Mouse (Mus musculus) kidney, adult 18-20 months (tissue): ENCODE measurements around the gene Lifr.

ENCODE experiments used
- DNase-seq: peaks from one replicate; pipeline ENCODE4 v3.0.0; 2021

Gene Lifr

DNA sequence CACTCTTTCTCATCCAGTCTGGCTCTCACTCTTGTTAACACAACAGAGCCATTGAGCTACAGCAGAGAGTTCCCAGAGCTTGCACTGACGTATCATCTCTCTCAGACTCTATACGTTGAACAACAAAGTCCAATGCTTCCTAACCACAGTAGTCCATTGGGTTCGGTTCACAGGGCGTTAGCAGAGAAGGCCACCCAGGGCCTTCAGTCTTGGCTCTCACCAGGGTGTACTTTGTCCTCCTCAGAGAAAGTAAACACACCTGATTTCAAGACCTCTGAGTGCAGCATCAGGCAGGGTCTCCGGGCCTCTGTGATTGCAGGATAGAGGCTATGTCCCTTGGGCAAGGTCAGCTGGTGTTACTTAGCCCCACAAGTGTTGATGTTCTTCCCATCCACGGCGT, 116.9 kb downstream of the Lifr start:
- DNase-seq: no peak

DNA sequence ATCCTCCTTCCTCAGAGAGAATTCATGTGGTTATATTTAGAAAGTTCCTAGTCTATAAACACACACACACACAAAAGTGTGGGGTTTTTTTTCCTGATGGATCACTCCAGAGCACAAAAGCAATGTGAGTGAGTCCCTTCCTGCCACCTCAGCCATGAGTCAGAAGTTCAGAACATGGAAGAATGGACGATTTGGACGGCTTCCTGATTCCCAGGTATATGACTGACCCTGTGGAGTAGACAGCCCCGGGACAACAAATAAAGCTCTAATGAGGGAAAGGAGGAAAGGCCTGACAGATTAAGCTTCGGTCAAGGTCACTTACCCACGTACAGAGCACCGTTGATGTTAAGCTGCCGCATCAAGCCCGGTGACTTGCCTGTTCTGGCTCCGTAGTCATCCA, 117.8 kb downstream of the Lifr start:
- no peak for DNase-seq

DNA sequence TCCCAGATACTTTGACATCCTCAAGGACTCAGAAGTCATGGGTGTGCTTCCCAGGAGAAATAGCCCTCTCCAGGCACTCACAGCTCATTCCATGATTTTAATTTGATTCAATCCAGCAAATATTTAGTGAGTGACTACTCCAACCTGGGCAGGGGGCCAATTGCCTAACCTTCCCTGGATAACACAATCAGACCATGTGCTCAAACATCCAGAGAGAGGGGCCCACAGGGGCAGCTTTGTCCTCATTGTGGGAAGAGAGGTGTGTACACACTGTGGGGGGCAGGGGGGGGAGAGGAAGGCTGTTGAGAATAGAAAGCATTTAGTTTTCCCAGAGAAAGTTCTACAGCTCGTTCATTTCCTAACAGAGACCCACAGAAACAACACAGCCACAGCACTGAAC, 123.3 kb downstream of the Lifr start:
- no peak for DNase-seq

DNA sequence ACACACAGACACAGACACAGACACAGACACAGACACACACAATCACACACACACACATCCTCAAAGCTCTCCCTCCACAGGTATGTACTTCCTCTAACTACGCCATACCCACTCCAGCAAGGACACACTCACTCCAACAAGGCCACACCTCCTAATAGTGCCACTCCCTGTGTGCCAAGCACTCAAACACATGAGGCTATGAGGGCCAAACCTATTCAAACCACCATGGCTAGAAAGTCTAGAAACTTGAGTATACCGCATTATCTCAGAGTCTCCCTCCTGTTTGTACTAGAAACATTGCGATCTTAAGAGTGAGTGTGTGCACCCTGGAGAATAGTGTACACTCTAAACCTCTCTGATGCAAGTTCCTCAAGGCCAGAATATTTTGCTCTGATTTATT, 125.4 kb downstream of the Lifr start:
- DNase-seq: no peak

DNA sequence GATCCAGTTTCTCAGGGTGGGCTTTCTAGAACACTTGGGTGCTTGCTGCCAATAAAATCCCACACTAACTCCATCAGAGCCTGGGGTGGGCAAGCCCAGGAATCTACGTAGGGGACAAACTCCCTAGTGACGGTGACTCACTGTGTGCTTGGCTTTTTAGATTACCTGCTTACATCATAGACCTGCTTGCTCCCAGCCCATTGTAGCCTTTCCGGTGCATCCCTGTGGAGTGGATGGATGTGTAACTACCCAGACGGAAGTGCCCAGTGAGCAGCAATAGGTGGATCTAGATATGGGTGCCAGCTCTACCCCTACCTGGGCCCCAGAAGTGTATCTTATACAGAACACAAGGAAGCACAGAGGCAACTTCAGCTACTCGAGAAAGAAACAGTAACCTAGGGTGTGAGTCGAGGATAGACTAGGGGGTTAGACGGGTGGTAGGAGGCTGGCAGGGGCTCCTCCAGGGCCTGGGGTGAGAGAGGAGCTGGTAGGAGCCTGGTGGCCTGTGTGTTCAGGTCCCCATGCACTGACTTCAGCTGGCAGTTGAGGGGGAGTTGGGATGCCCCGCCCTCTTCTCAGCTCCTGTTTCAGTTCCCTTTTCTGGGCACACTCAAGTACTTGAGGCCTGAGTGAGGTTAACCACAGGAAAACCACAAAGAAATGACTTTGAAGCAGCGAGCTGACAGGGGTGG, 126.3 kb downstream of the Lifr start:
- DNase-seq: no peak

DNA sequence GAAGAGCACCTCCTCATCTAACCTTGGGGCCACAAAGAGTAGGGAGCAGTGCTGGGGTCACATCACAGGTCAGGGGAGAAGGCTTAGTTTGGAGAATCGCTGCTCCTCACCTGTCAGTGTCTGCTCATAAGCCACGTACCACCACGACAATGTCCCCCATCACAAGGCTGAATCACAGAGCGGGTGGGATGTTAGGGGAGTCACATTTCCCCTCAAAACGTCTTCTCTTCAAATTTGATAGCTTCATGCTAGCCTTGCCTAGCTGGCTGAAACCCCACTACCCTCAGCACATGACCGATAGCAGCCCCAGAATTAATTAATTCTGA, 126.8 kb downstream of the Lifr start:
- no peak for DNase-seq

DNA sequence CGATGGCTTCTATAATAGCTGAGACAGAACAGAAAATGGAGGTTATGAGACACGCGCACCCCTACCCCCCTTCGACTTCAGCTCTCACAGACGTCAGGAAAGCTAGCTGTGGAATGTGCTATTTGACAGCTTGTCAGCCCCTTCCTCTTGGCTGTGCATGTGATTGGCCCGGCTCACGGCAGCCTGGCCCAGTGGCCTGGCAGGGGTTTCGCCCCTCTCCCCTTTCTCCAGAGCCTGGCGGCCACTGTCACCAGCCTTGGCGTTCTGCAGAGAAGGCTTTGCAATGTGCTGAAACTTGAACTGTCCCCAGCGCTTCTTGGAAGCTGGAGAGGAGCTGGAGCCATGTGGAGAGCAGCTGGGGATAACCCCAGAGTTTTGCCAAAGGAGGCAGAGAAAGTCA, 132.4 kb downstream of the Lifr start:
- DNase-seq: no peak

DNA sequence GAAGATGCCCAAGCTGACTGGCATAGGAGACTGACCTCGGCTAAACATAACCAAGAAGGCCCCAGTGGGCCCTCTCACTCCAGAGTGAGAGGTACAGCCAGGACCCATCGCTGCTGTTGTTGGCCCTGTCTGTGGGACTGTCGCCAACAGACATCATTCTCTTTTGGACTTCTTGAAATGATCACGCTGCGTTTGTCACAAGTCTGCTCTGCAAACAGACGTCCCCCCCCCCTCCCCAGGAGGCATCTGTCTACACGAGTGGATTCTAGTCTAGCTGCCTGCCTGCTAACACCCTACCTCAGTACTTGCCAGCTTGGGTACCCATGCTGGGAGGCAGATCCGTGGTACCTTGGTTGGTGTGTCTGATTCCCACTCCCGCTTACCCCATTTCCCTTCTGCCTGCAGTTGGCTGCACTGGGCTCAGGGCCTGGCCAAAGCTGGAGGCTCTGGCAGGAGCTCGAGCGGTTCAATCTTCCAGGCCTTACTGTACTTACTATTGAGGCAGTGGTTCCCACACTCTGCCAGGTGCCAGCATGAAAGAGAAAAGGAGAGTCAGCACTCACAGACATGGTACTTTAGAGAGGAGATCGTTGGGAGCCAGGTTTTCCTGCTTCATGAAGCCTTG, 133.8 kb downstream of the Lifr start:
- DNase-seq: no peak

DNA sequence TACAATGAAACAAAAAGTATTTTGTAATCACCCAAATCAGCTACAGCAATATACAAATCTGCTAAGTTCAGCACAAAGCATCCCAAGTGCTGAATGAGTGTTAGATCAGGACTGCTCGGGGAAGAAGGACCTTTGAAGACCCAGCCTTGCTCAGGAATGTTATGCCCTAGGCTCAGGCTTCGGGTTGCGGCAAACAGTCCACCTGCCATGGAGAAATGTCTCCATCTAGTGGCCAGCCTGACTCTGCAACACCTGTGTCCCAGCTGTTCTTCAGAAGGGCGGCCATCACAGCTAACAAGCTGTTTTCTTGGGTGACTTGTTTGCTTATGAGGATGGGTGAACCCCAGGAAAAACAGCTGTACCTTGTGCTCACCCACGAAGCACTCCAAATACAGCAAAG, 135.8 kb downstream of the Lifr start:
- DNase-seq: peak; percentile 80

DNA sequence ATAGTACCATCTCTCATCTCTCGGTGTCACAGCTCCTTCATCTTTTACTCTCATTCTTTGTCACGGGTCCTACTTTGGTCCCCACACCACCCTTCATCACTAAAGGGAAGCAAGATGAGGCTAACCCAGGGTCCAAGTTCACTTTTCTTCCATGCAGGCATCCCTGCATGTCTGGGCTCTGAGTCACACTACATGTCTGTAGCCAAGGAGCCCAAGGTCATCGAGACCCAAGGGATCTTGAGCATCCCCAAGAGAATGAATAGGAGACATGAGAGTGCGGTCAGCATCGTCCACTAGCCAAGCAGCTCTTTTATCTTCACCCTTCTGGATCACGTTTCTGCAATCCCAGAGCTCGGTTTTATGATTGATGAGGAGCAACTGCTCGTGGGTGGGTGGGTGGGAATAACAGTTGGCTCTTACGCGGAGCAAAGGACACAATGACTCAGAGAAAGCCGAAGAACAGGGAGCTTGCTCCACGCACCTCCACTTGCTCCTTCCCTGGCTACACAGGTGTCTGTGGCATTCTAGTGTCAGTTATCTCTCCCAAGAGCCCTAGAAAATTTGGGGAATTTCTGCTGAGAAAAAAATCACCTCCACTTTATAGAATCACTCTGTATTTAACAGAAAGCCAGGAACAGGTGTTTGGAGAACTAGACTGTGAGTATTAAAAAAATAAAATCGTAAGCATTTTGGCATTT, 143.1 kb downstream of the Lifr start:
- DNase-seq: no peak

DNA sequence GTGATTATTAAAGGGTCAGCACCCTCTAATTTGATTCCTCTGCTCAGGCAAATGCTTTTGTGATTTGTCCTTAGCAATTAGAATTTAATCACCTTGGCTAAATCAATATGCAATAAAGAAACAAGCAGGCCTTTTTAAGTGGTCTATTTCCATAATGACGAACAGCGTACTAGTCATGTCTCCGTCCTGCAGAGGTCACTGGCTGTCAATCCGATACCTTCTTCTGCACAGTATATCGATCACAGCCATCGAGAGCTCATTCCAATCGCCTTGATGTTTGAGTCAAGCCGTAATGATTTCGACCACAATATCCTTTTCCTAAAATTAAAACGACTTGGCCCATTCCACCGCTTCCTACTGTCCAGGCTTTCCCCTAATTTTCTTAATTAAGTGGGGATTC, 149.5 kb downstream of the Lifr start:
- no peak for DNase-seq

DNA sequence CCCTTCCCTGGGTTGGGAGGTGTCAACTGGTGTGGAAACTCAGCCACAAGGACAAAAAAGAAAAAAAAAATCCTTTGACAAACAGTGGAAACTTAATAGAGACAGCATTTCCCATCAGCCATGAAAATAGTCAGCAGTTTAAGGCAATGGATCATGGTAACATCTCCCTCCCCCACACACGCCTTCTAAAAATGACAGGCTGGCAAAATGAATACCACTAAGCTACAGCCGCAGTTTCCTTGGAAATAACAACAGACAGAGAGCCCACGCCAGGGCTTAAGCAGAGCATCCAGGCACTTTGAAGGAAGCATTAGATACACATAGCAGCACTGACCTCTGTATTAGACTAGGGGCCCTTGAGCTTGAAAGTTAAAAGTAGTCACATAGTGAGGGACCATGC, 150.5 kb downstream of the Lifr start:
- no peak for DNase-seq

DNA sequence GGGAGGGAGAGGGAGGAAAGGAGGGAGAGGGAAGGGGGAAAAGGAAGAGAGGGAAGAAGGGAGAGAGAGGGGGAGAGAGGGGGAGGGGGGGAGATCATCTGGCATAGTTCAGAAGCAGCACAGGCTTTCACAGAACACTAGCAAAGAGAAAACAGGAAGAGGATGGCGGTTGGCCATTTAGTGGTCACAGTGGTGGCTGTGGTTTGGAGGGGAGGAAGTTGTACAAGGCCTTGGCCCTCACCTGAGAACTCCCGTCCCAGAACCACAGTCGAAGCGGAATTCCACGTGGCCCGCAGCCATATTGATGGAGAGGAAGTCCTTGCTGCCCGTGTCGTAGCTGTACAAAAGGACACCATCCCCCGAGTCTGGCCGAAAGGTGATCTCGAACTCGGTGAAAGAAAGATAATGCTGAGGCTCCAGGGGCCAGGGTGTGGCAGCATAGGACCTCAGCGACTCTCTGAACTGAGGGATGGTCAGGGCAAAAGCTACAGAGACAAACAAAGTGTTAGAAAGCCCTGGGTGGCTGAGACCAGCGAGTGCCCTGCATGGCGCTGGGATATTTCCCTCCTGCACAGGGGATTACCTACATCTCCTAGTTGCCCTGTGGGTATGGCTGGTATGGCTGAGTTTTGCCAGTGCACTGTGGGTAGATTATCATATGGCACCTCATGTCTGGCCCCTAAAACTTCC, 151.9 kb downstream of the Lifr start:
- DNase-seq: no peak
